Mouse (Mus musculus) liver, embryonic 13.5 days (tissue): ENCODE measurements around the gene Chrna7. TPM values are rescaled to one million over a fixed set of nuclear protein-coding genes. Genes with fewer than 3 reads are reported as not detected.

Source experiments
- ATAC-seq: fragments of 200-750 bp; cut with Nextera tagmentation; 2 replicates; pipeline ENCODE4 v1.8.0; 2017; ENCODE audit warnings: low read depth, mild to moderate bottlenecking, moderate number of reproducible peaks, moderate library complexity
- DNase-seq: peaks from one replicate; pipeline ENCODE4 v3.0.0; 2022
- H3K27ac ChIP-seq: fragments of 300-500 bp; sonication (generic); 2 replicates; pipeline ENCODE4 v1.5.1; 2015; ENCODE audit warnings: moderate library complexity, mild to moderate bottlenecking, inconsistent platforms
- H3K27me3 ChIP-seq: fragments of 300-500 bp; sonication (generic); 2 replicates; pipeline ENCODE4 v1.6.1; 2015; ENCODE audit warnings: mild to moderate bottlenecking, inconsistent platforms
- H3K36me3 ChIP-seq: fragments of 300-500 bp; sonication (generic); 2 replicates; pipeline ENCODE4 v1.6.1; 2015; ENCODE audit warnings: mild to moderate bottlenecking, inconsistent platforms
- H3K4me1 ChIP-seq: fragments of 300-500 bp; sonication (generic); replicated peaks from 2 replicates; pipeline ENCODE4 v1.6.1; 2015; ENCODE audit warnings: inconsistent platforms
- H3K4me2 ChIP-seq: fragments of 300-500 bp; sonication (generic); 2 replicates; pipeline ENCODE4 v1.6.1; 2015; ENCODE audit warnings: inconsistent platforms, mild to moderate bottlenecking, moderate library complexity
- H3K4me3 ChIP-seq: fragments of 300-500 bp; sonication (generic); replicated peaks from 2 replicates; pipeline ENCODE4 v1.5.1; 2015; ENCODE audit warnings: mild to moderate bottlenecking, inconsistent platforms
- H3K9ac ChIP-seq: fragments of 300-500 bp; sonication (generic); 2 replicates; pipeline ENCODE4 v1.6.1; 2015; ENCODE audit warnings: mild to moderate bottlenecking, inconsistent platforms
- H3K9me3 ChIP-seq: fragments of 300-500 bp; sonication (generic); replicated peaks from 2 replicates; pipeline ENCODE4 v1.6.1; 2016; ENCODE audit warnings: inconsistent platforms
- WGBS: fragments of 180-500 bp; shearing (Covaris S2); methylation state at CpG from one replicate; pipeline ENCODE4 v1.1.7; 2015; ENCODE audit not compliant: insufficient replicate concordance; 5-methylcytosine and 5-hydroxymethylcytosine counted together
- polyA plus RNA-seq: library from polyadenylated mRNA; unstranded; fragments of >200 nt; fragmentation: Nextera tagmentation; extraction: Ambion mirVana; gene quantifications from 2 replicates; pipeline ENCODE4 v1.2.1, GENCODE M21; 2015

The Chrna7 gene
- polyA plus RNA-seq, 1 experiment from 2014 or later: 0.09 TPM

DNA sequence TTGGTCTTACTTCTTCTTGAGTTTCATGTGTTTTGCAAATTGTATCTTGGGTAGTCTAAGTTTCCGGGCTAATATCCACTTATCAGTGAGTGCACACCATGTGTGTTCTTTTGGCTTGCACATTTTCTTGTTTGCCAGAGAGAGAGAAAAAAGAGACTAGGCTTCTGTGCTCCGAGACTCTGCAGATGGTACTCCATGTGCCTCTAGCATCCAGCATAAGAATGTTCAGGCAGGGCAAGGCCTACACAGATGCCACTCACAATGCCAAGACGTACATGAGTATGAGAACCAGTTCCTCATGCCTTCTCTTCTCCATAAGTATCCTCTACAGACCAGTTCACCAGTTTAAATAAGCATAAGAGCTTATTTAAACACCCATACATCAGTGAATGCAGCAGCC lies 47.8 kb downstream of the Chrna7 start:
- H3K4me3 ChIP-seq: no peak overlapping the region

GRCm38 (mm10) chr7:63162272-63162864 lies 50.0 kb downstream of the Chrna7 start:
- Histone ChIP-seq H3K9me3 (no peaks in the 10 kb centered on the region), H3K36me3 (no peaks in the 10 kb centered on the region), H3K27ac (no peak overlapping the region), H3K4me2 (no peak overlapping the region), H3K4me3 (no peak overlapping the region), H3K4me1 (no peaks in the 10 kb centered on the region), H3K27me3 (no peaks in the 10 kb centered on the region), H3K9ac (no peak overlapping the region)
- no peak for DNase-seq
- no peak for ATAC-seq
- WGBS: 69% methylated on average over 7 of the region's 7 CpGs

More for the DNA sequence above, 47.8 kb downstream of the Chrna7 start:
- ATAC-seq (no peak), DNase-seq (no peak)
- H3K27me3 ChIP-seq: no peaks in the 10 kb centered on the region
- no peaks in the 10 kb centered on the region for H3K36me3 ChIP-seq
- no peak overlapping the region for H3K9ac ChIP-seq
- H3K4me2 ChIP-seq: no peak overlapping the region
- H3K4me1 ChIP-seq: no peaks in the 10 kb centered on the region
- no peak overlapping the region for H3K27ac ChIP-seq
- 55% methylated on average over 3 of the region's 3 CpGs for WGBS
- H3K9me3 ChIP-seq: no peaks in the 10 kb centered on the region

DNA sequence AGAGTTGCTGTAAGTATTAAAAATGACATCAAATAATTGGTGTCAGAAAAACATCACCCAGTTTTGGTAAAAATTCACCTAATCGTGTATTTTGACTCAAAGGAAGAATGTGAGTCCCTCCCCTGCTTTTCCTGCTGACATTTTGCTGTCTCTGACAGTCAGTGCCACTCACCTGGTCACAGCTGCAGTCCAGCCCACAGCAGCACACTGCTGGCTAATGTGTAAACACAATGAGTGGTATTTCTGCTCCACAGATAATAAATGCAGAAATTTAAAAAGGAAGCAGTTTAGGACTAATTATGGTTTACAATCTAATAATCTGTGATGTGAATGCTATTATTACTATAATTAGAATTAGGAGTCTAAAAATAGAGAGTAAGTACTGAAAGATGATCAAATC lies 59.1 kb downstream of the Chrna7 start:
- Histone ChIP-seq H3K27me3 (no peaks in the 10 kb centered on the region), H3K4me1 (no peaks in the 10 kb centered on the region), H3K9me3 (no peaks in the 10 kb centered on the region), H3K36me3 (no peaks in the 10 kb centered on the region), H3K27ac (no peak overlapping the region), H3K9ac (no peak overlapping the region), H3K4me2 (no peak overlapping the region), H3K4me3 (no peak overlapping the region)
- no peak for DNase-seq
- no peak for ATAC-seq
- 46% methylated on average over 1 of the region's 1 CpGs for WGBS

GRCm38 (mm10) chr7:63148740-63149139 lies 63.6 kb downstream of the Chrna7 start:
- Histone ChIP-seq H3K27ac (no peak overlapping the region), H3K4me2 (no peak overlapping the region), H3K9me3 (no peaks in the 10 kb centered on the region), H3K4me3 (no peak overlapping the region), H3K27me3 (no peaks in the 10 kb centered on the region), H3K4me1 (no peaks in the 10 kb centered on the region), H3K36me3 (no peaks in the 10 kb centered on the region), H3K9ac (no peak overlapping the region)
- no peak for DNase-seq
- WGBS: 56% methylated on average over 3 of the region's 3 CpGs
- no peak for ATAC-seq

DNA sequence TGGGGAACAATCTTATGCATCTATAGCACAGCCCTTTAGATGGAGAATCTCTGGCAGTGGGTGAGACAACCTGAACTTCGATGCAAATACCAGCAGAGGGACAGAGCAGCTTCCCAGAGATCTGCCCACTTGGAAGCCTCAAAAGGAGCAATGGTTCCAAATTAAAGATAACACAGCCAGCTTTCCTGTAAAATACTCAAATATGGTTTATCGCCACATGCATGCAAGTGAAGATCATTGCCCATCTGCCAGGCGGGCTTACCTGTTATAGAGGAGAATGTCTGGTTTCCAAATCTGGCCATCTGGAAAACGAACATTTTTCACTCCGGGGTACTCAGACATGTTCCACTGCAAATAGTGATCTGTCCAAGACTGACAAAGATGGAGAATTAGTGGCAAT lies 64.0 kb downstream of the Chrna7 start:
- no peak overlapping the region for H3K4me3 ChIP-seq
- no peak overlapping the region for H3K4me2 ChIP-seq
- ATAC-seq: no peak
- H3K9me3 ChIP-seq: no peaks in the 10 kb centered on the region
- no peaks in the 10 kb centered on the region for H3K27me3 ChIP-seq
- 64% methylated on average over 5 of the region's 5 CpGs for WGBS
- no peak overlapping the region for H3K27ac ChIP-seq
- DNase-seq: no peak
- H3K4me1 ChIP-seq: no peaks in the 10 kb centered on the region
- H3K36me3 ChIP-seq: no peaks in the 10 kb centered on the region
- no peak overlapping the region for H3K9ac ChIP-seq

- Histone ChIP-seq H3K4me1 (no peaks in the 10 kb centered on the region), H3K9me3 (no peaks in the 10 kb centered on the region), H3K4me2 (no peak overlapping the region), H3K36me3 (no peaks in the 10 kb centered on the region), H3K4me3 (no peak overlapping the region), H3K27me3 (no peaks in the 10 kb centered on the region), H3K27ac (no peak overlapping the region), H3K9ac (no peak overlapping the region)
- ATAC-seq (no peak), DNase-seq (no peak)
- 46% methylated on average over 2 of the region's 2 CpGs for WGBS
Observed at GRCm38 (mm10) chr7:63122547-63122946, 89.8 kb downstream of the Chrna7 start.

- H3K27me3 ChIP-seq: no peaks in the 10 kb centered on the region
- H3K4me1 ChIP-seq: no peaks in the 10 kb centered on the region
- H3K4me3 ChIP-seq: no peak overlapping the region
- H3K9me3 ChIP-seq: no peaks in the 10 kb centered on the region
- 37% methylated on average over 2 of the region's 2 CpGs for WGBS
- DNase-seq (no peak), ATAC-seq (no peak)
- no peak overlapping the region for H3K27ac ChIP-seq
- no peak overlapping the region for H3K4me2 ChIP-seq
- no peaks in the 10 kb centered on the region for H3K36me3 ChIP-seq
- no peak overlapping the region for H3K9ac ChIP-seq
Observed at GRCm38 (mm10) chr7:63113671-63114070, 98.7 kb downstream of the Chrna7 start.

DNA sequence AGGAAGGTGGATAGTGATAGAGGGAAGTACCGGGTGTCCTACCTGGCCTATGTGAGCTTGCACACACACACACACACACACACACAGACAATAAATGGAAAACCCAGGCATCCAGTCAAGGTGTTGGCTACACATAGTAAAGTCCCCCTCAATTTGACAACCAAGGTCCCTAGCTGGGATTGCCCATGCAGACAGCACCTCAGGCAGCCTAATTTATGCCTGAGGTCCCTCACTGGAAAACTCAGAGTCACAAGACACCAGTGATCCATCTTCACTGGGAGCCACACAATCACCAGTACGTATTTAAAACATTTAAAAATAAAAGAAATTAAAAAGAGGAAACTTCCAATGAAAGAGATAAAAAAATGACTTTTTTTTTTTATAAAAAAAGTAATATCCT lies 99.1 kb downstream of the Chrna7 start:
- 61% methylated on average over 2 of the region's 2 CpGs for WGBS
- no peak for DNase-seq

GRCm38 (mm10) chr7:63109348-63109747 lies 103.0 kb downstream of the Chrna7 start:
- H3K4me3 ChIP-seq: no peak overlapping the region
- DNase-seq (no peak), ATAC-seq (no peak)
- no peaks in the 10 kb centered on the region for H3K9me3 ChIP-seq
- WGBS: 40% methylated on average over 4 of the region's 4 CpGs
- no peaks in the 10 kb centered on the region for H3K27me3 ChIP-seq
- H3K4me2 ChIP-seq: no peak overlapping the region
- no peak overlapping the region for H3K27ac ChIP-seq
- no peaks in the 10 kb centered on the region for H3K36me3 ChIP-seq
- H3K4me1 ChIP-seq: no peaks in the 10 kb centered on the region
- H3K9ac ChIP-seq: no peak overlapping the region

More for the DNA sequence above, 99.1 kb downstream of the Chrna7 start:
- no peak overlapping the region for H3K27ac ChIP-seq
- no peak overlapping the region for H3K9ac ChIP-seq
- H3K9me3 ChIP-seq: no peaks in the 10 kb centered on the region
- H3K4me3 ChIP-seq: no peak overlapping the region
- no peaks in the 10 kb centered on the region for H3K4me1 ChIP-seq
- no peaks in the 10 kb centered on the region for H3K27me3 ChIP-seq
- no peaks in the 10 kb centered on the region for H3K36me3 ChIP-seq
- no peak for ATAC-seq
- H3K4me2 ChIP-seq: no peak overlapping the region

DNA sequence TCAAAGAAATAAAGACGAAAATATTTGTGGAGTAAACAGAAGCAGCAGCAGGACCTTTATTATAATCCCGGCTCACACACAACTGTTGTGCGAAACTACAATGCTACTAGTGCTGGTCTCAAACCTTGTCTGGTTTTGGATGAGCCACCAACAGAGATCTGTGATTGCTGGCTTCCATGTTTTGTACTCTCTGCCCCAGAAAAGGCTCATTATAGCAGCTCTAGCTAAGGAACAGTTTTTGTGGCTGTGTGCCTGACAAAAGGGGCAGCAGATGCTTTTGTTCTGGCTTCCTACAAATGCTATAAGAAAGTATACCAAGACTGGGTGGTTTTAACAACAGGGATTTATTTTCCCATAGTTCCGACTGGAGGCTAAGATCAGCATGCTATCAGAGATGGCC lies 126.4 kb downstream of the Chrna7 start:
- Histone ChIP-seq H3K36me3 (no peaks in the 10 kb centered on the region), H3K4me3 (no peak overlapping the region), H3K4me1 (no peaks in the 10 kb centered on the region), H3K4me2 (no peak overlapping the region), H3K9me3 (no peaks in the 10 kb centered on the region), H3K27ac (no peak overlapping the region), H3K9ac (no peak overlapping the region), H3K27me3 (no peaks in the 10 kb centered on the region)
- DNase-seq (no peak), ATAC-seq (no peak)
- 66% methylated on average over 4 of the region's 4 CpGs for WGBS

DNA sequence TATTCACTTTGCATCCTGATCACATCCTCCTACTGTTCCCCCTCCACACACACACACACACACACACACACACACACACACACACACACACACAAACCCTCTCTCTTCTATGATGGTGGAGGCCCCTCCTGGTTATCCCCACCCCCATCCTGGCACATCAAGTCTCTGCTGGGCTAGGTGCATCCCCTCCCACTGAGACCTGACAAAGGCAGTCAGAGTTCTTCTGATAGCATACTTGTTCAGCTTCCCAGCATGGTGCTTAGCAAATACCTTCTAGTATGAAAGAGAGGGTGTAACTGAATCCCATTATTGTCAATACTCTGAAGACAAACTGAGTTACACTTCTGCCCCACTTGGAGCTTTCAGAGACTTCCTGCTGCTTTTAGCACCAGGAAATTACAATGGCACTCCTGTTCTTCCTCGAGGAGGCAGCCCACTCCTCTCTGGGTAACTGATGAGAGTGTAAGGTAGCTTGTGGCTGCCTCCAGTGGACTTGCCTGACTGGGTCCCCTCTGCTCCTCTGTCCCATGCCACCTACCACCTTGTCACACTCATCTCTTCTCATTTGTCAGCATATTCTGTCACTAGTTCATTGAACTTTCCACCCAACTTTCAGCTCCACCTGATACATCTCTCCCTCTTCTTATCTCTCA lies 127.9 kb downstream of the Chrna7 start:
- Histone ChIP-seq H3K36me3 (no peaks in the 10 kb centered on the region), H3K4me3 (no peak overlapping the region), H3K27ac (no peak overlapping the region), H3K4me1 (no peaks in the 10 kb centered on the region), H3K27me3 (no peaks in the 10 kb centered on the region), H3K9ac (no peak overlapping the region), H3K4me2 (no peak overlapping the region), H3K9me3 (no peaks in the 10 kb centered on the region)
- no peak for ATAC-seq
- DNase-seq: no peak
- WGBS: 0% methylated on average over 1 of the region's 1 CpGs

- Histone ChIP-seq H3K27me3 (no peaks in the 10 kb centered on the region), H3K9me3 (no peaks in the 10 kb centered on the region), H3K36me3 (no peaks in the 10 kb centered on the region), H3K4me3 (no peak overlapping the region), H3K27ac (no peak overlapping the region), H3K4me2 (no peak overlapping the region), H3K9ac (no peak overlapping the region), H3K4me1 (no peaks in the 10 kb centered on the region)
- DNase-seq (no peak), ATAC-seq (no peak)
- whole genome bisulfite sequencing: 49% methylated on average over 2 of the region's 2 CpGs
Observed at GRCm38 (mm10) chr7:63060996-63061395, 151.4 kb downstream of the Chrna7 start.
